Mouse (Mus musculus) lung, adult 2 months (tissue): ENCODE measurements around the gene Eya3. TPM values are rescaled to one million over a fixed set of nuclear protein-coding genes. Genes with fewer than 3 reads are reported as not detected.

Experiments
- DNase-seq: peaks from one replicate; pipeline ENCODE4 v3.0.0; 2022
- H3K4me1 ChIP-seq: fragments of 200-500 bp; 2 replicates; pipeline ENCODE4 v1.6.1; 2011; ENCODE audit warnings: low read length; ENCODE audit not compliant: control insufficient read depth, insufficient read depth
- H3K4me3 ChIP-seq: fragments of 200-500 bp; replicated peaks from 2 replicates; pipeline ENCODE3; 2011; ENCODE audit warnings: low read depth, mild to moderate bottlenecking, control low read depth, low read length; ENCODE audit errors: extremely low read depth
- CTCF ChIP-seq: fragments of 200-500 bp; IDR thresholded peaks from 2 replicates; pipeline ENCODE4 v1.5.1; 2011; ENCODE audit warnings: mild to moderate bottlenecking, low read length, control low read depth; ENCODE audit not compliant: insufficient read depth
- POLR2A ChIP-seq: fragments of 200-500 bp; IDR thresholded peaks from 2 replicates; pipeline ENCODE4 v1.6.1; 2011; ENCODE audit warnings: low read depth, mild to moderate bottlenecking, control low read depth, low read length, borderline replicate concordance; ENCODE audit errors: extremely low read depth
- WGBS: fragments of 180-500 bp; shearing (Covaris S2); methylation state at CpG from one replicate; pipeline ENCODE4 v1.1.7; 2018; 5-methylcytosine and 5-hydroxymethylcytosine counted together
- polyA plus RNA-seq: library from polyadenylated mRNA; depleted of rRNA; stranded (reverse); fragments of >200 nt; gene quantifications from 2 replicates; pipeline ENCODE4 v1.2.3, GENCODE M21; 2012

Eya3 gene
- polyA plus RNA-seq, 1 experiment, result 19.5 TPM

DNA sequence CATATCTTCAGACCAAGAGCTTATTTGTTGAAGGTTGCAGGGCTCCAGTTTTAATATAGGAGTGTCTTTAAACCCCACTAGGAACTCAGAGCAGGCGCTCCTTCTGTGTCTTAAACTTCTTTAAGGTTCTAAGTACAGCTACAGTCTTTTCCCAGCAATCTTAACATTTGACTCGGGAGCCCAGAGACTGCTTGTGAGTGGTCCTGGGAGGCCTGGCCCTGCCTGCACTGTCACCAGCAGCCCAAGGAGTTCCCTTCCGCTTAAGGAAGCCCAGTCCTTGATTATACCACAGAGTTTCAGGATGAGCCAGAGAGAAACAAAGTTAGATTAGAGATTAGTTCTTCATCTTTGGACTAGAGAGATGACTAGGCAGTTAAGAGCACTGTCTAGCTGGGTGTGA is 54.6 kb downstream of the Eya3 start:
- no peak overlapping the region for H3K4me3 ChIP-seq
- no peak for DNase-seq
- no peaks in the 10 kb centered on the region for H3K4me1 ChIP-seq
- WGBS, result 93% methylated on average over 3 of the region's 3 CpGs
- TF ChIP-seq CTCF, result no peak
- no peak for TF ChIP-seq POLR2A

DNA sequence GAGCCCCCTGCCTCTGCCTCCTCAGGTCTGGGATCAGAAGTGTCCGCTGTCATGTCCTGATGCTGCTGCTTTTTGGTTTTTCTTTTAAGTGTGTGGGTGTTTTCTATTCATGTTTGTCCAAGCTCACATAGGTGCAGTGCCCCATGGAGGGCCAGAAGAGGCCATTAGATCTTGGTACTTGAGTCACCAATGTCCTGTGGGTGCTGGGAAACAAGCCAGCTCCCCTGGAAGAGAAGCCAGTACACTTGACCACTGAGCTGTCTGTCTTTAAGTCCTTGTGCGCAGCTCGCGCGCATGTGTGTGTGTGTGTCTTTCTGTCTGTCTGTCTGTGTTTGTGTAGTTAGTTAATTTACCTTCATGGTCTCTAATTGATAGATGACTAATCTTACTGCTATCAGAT is 63.3 kb downstream of the Eya3 start:
- no peak for DNase-seq
- TF ChIP-seq POLR2A, result no peak
- WGBS, result 85% methylated on average over 5 of the region's 5 CpGs
- no peak overlapping the region for H3K4me3 ChIP-seq
- no peaks in the 10 kb centered on the region for H3K4me1 ChIP-seq

DNA sequence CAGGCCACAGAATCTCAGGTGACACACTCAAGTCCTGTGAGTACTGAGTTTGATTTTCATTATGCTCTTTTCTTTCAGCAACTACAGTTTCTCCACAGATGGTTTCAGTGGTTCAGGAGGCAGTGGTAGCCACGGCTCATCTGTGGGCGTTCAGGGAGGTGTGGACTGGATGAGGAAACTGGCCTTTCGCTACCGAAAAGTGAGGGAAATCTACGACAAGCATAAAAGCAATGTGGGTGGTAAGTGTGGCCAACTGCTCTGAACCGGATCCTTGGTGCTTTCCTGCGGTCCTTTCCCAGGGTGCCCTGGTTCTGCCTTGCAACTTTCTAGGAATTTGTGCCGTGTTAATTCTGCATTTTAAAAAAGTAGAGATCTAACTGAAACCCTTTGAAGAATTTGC is 68.1 kb downstream of the Eya3 start:
- Histone ChIP-seq H3K4me1 (no peaks in the 10 kb centered on the region), H3K4me3 (no peak overlapping the region)
- WGBS, result 94% methylated on average over 8 of the region's 8 CpGs
- TF ChIP-seq POLR2A, result no peak
- no peak for TF ChIP-seq CTCF
- no peak for DNase-seq

DNA sequence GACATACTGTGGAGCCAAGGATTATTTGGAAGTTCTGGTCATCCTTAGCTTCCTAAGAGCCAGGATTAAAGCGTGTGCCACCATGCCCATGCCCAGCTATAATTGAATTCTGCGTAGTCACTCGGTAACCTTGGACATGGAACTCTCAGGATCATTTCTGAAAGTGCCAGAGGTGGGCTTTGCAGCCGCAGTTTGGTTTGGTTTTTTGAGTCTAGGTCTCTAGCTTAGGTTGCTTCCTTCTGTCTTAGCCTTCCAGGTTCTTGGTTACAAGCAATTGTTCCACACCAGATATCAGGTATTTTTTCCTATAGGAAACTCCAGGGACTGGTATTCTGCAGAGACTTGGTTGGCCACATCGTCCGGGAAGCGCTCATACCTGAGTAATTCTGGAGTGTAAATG is 74.4 kb downstream of the Eya3 start:
- no peak for DNase-seq
- WGBS, result 91% methylated on average over 7 of the region's 7 CpGs
- Histone ChIP-seq H3K4me3 (no peak overlapping the region), H3K4me1 (no peaks in the 10 kb centered on the region)
- TF ChIP-seq POLR2A, result no peak
- TF ChIP-seq CTCF, result no peak

DNA sequence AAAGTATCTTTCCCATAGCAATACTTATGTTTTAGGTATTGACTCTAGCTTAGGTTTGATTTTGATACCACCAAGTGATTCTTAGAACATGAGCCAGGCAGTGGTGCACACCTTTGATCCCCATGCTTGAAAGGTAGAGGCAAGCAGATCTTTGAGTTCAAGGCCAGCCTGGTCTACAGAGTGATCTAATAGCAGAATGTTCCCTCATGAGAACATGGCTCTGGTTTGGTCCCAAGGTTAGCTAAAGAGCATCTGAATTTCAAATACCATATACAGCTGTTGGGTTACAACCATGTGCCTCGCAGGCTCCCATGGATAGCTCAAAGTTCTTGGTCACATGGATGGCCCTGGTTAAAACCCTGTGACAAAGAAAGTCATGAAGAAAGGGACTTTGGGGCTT is 79.5 kb downstream of the Eya3 start:
- DNase-seq, result no peak
- WGBS, result 90% methylated on average over 1 of the region's 1 CpGs
- no peak for TF ChIP-seq POLR2A
- TF ChIP-seq CTCF, result no peak
- no peak overlapping the region for H3K4me3 ChIP-seq
- H3K4me1 ChIP-seq, result no peaks in the 10 kb centered on the region

DNA sequence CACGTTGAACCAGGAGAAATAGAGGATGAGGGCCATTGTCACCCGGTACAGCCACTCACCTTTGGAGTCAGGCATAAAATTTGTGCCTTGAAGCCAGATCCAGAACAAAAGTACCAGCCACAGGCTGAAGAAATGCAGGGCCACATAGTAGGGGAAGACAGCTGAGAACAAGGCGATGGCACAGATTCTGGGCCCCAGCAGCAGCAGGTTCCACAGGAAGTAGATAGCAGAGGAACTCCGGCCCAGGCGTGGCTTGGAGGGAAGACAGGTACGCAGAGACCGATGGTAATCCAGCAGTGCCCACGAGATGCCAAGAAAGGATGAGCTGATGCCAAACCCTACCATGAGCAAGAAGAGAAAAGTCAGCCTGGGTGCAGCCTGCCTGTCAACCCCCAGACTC is 89.4 kb downstream of the Eya3 start:
- no peak overlapping the region for H3K4me3 ChIP-seq
- DNase-seq, result no peak
- TF ChIP-seq POLR2A, result no peak
- no peak for TF ChIP-seq CTCF
- WGBS, result 72% methylated on average over 8 of the region's 8 CpGs
- no peaks in the 10 kb centered on the region for H3K4me1 ChIP-seq

DNA sequence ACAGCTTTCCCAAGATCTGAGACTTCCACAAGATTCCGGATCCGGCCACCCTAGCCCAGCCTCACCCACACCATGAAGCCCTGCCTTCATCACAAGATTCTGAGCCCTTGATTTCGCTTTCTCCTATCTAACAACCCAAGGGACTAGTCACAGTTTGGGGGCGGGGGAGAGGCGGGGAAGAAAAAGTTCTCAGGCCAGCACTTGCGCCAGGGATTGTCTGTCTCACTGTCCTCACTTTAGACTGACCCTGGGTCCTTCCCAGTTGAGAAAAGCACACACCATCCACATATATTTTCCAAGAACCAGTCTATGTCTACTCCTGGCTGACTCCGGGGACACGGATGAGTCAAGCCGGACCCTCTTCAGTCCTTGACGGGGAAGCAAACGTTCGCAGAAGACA is 92.8 kb downstream of the Eya3 start:
- DNase-seq, result no peak
- TF ChIP-seq POLR2A, result no peak
- Histone ChIP-seq H3K4me1 (no peaks in the 10 kb centered on the region), H3K4me3 (peak overlapping the region; percentile 89)
- WGBS, result 32% methylated on average over 12 of the region's 12 CpGs

DNA sequence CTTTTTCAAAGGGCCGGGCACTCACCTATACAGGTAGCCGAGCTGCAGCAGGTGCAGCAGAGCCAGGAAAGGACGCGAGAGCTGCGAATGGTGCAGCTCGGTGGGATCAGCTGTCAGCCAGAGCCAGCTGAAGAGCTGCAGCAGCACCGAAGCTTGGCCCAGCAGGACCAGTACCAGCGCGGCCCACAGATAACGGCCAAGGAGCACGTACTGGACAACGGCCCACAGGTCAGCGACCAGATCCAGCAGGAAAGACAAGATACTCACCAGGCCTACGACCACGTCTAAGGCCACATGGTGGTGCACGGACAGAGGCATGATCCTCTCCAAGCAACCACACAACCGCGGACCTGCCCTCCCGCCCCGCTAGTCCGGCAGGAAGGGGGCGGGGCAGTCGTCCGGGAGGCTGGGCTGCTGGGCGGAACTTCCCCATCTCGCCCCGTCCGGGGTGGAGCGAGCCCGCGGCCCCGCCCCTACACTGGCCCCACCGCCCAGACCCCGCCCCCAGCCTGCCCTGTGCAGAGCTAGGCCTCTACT is 93.4 kb downstream of the Eya3 start, which contains the start of gene Xkr8:
TSS of gene Xkr8 (minus strand) at position 399 of the 537 bp plus-strand sequence.
- peak within 1 kb of the TSS; percentile 89 for H3K4me3 ChIP-seq
- WGBS, result under 1% methylated on average over 34 of the region's 34 CpGs
- TF ChIP-seq POLR2A (peak; percentile 75; the same call in 1 of the 2 replicates), CTCF (peak; percentile 29; the same call in 1 of the 2 replicates)
- no peaks in the 10 kb centered on the region for H3K4me1 ChIP-seq
- DNase-seq, result peak; percentile 89

DNA sequence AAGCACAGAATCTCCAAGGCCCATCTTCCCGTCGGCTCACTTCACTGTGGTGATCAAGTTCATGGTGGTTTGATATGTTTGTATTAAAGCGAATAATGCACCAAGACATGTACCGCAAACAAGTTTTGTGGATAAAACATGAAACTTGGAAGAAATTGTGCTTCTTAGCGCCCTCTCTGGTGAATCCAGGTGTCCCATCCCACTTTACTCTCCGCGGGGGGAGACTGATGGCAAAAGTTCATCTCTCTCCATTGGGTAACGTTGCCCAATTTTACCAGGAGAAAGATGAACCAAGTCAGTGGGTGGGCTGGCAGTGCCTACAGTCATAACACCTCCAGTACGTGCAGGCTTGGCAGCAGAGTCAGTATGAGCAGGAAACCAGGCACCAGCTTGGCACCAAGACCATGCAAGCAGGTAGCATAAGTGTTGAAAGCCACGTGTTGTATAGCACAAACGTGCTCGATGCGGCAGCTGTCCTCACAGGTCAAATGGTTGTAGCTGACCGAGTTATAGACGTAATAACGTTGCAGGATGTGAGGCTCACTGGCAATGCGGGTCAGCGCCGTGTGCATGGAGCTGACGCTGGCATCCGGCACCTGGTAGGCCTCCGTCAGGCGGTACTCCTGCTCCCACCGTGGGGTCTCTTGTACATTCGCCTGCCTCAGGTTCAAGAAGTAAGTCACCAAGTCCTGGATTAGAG is 94.4 kb downstream of the Eya3 start:
- TF ChIP-seq CTCF, result no peak
- TF ChIP-seq POLR2A, result no peak
- no peak for DNase-seq
- 92% methylated on average over 25 of the region's 25 CpGs for WGBS
- Histone ChIP-seq H3K4me1 (no peaks in the 10 kb centered on the region), H3K4me3 (no peak overlapping the region)

DNA sequence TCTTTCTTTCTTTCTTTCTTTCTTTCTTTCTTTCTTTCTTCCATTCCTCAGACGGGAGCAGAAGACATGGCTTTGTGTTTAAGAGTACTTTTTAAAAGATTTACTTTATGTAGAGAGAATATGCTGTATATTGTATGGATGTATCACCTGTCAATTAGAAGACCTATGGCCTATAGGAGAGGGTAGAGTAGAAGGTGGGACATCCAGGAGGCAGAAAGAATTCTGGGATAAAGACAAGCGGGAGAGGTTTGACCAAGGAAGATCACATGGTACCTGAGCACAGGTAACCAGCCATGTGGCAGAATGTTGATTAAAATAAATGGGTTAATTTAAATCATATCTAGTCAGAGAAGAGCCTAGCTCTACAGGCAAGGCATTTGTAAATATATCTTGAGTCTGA is 96.0 kb downstream of the Eya3 start:
- WGBS, result 98% methylated on average over 2 of the region's 2 CpGs
- H3K4me1 ChIP-seq, result no peaks in the 10 kb centered on the region
- no peak for DNase-seq
- no peak overlapping the region for H3K4me3 ChIP-seq
- TF ChIP-seq POLR2A (no peak), CTCF (no peak)
